Mouse (Mus musculus) spleen, postnatal 14 days (tissue): ENCODE measurements at regions not wholly inside any gene's neighbourhood (a gene's known extent, or its start where the extent isn't known, plus 50 kb on each side); places are given as distances from the start of the nearest gene placed in this dataset.
A peak's percentile ranks its signal among the peaks of the same experiment; 100 is the strongest.

ENCODE experiments used
- DNase-seq, 2 experiments: peaks; one replicate each; pipeline ENCODE4 v3.0.0; 2021 to 2022; ENCODE audit warnings: low spot score in 2 of 2

- no peak for DNase-seq
Observed at GRCm38 (mm10) chr16:21274012-21274528, 69.5 kb downstream of the Ephb3 start.

GRCm38 (mm10) chr16:21277789-21278342 is 73.3 kb downstream of the Ephb3 start:
- DNase-seq = no peak

- DNase-seq = no peak
Observed at GRCm38 (mm10) chr16:21278387-21278786, 73.8 kb downstream of the Ephb3 start.

- no peak for DNase-seq
Observed at GRCm38 (mm10) chr16:21280200-21280627, 75.7 kb downstream of the Ephb3 start.

GRCm38 (mm10) chr16:21281958-21282730 is 77.6 kb downstream of the Ephb3 start:
- DNase-seq = no peak

- DNase-seq = no peak
Observed at GRCm38 (mm10) chr16:21286099-21286498, 81.5 kb downstream of the Ephb3 start.

GRCm38 (mm10) chr16:21289528-21289927 is 85.0 kb downstream of the Ephb3 start:
- DNase-seq = no peak

GRCm38 (mm10) chr16:21293010-21293409 is 88.5 kb downstream of the Ephb3 start:
- no peak for DNase-seq

- no peak for DNase-seq
Observed at GRCm38 (mm10) chr16:21293569-21293968, 89.0 kb downstream of the Ephb3 start.

GRCm38 (mm10) chr16:21294677-21295411 is 90.3 kb downstream of the Ephb3 start:
- no peak for DNase-seq

GRCm38 (mm10) chr16:21295956-21296733 is 91.6 kb downstream of the Ephb3 start:
- no peak for DNase-seq

- DNase-seq = no peak
Observed at GRCm38 (mm10) chr16:21296786-21297185, 92.2 kb downstream of the Ephb3 start.

- no peak for DNase-seq
Observed at GRCm38 (mm10) chr16:21298866-21299265, 94.3 kb downstream of the Ephb3 start.

- no peak for DNase-seq
Observed at GRCm38 (mm10) chr16:21305859-21306258, 101.3 kb downstream of the Ephb3 start.

- DNase-seq = no peak
Observed at GRCm38 (mm10) chr16:21308513-21308912, 104.0 kb downstream of the Ephb3 start.

GRCm38 (mm10) chr16:21310636-21311615 is 106.4 kb downstream of the Ephb3 start:
- DNase-seq = peak; percentile 11

- no peak for DNase-seq
Observed at GRCm38 (mm10) chr16:21311781-21312180, 107.2 kb downstream of the Ephb3 start.

- no peak for DNase-seq
Observed at GRCm38 (mm10) chr16:21315751-21316151, 107.2 kb upstream of the Vps8 start.

- no peak for DNase-seq
Observed at GRCm38 (mm10) chr16:21318009-21318639, 104.8 kb upstream of the Vps8 start.
